Mouse (Mus musculus): ENCODE data around the gene Gak. TPM values are rescaled to one million over a fixed set of nuclear protein-coding genes. Genes with fewer than 3 reads are reported as not detected.
"Not testable (repeated sequence)": the region's sequence is repeated elsewhere in the genome, so short reads cannot be mapped to it uniquely, and the experiment has no call there.

The Gak gene
- polyA plus RNA-seq, 1 experiment from 2014 or later, result 40.8 TPM

DNA sequence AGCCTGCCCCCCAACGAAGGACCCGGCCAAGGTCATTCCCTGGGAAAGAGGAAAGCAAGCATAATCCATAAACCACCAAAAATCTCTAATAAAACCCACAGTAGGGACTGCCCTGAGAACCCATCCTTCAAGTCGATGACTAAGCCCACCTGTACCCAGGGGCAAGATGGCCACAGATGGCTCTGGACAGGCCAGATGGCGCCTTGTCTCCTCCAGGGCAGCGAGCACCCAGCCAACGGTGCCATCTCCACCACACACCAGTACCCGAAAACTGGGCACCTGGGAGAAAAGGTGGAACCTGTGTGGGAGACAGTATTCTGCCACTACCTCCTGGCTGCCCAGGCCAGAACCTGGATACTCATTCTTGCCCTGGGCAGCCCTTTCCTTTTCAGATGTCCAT, 20.8 kb upstream of the Gak start:
- Histone ChIP-seq H3K9ac (ENCODE audit: low read depth, low read length) (no peak overlapping the region), H3K4me3 (ENCODE audit: low read depth, low read length) (no peak overlapping the region), H3K36me3 (ENCODE audit: control insufficient read depth, insufficient read depth, low read length) (peaks cover 10% of the 10 kb centered on the region; the same call in 1 of the 2 replicates), H3K27ac (ENCODE audit: low read depth, low read length) (no peak overlapping the region), H3K4me2 (replicated peaks; ENCODE audit: low read depth, low read length) (no peak overlapping the region), H3K27me3 (ENCODE audit: control insufficient read depth, insufficient read depth, low read length) (no peaks in the 10 kb centered on the region), H3K9me3 (ENCODE audit: control insufficient read depth, low read length) (no peaks in the 10 kb centered on the region), H3K4me1 (replicated peaks; ENCODE audit: control insufficient read depth, insufficient read depth, low read length) (no peaks in the 10 kb centered on the region)
- ATAC-seq (ENCODE audit: low FRiP score), result no peak
- WGBS, result 89% methylated on average over 7 of the region's 7 CpGs
- DNase-seq (ENCODE audit: low spot score), result no peak

DNA sequence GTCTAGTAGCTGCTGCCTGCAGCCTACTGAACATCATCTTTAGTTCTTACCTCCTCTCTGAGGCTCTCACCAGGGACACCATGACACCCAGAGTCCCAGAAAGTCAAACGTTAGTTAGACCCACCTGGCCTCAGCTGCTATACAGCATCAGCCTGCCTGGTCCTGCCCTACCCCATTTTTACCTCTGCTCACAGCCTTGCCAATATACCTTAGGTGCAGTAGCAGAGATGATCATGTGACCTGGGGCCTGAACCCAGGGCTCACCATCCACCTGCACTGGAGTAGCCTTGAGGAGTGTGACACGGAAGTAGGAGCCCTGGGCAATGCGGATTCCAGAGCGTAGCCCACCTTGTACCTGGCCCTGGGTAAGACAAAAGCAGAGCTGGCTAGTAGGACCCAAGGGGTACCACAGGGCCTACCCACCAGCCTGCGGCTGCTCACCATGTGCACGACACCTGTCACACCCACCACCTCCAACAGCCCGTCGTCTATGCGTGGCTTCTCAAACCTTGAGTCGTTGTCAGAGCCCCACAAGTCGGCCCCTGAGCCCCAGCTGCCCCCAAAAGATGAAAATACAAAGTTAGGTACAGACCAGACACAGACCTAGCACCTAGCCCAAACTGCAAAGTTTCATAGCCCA, 19.5 kb upstream of the Gak start:
- H3K4me3 ChIP-seq (ENCODE audit: low read depth, low read length), result no peak overlapping the region
- no peaks in the 10 kb centered on the region for H3K9me3 ChIP-seq (ENCODE audit: control insufficient read depth, low read length)
- no peak overlapping the region for H3K9ac ChIP-seq (ENCODE audit: low read depth, low read length)
- H3K4me1 ChIP-seq (replicated peaks; ENCODE audit: control insufficient read depth, insufficient read depth, low read length), result no peaks in the 10 kb centered on the region
- H3K4me2 ChIP-seq (replicated peaks; ENCODE audit: low read depth, low read length), result no peak overlapping the region
- H3K27ac ChIP-seq (ENCODE audit: low read depth, low read length), result no peak overlapping the region
- H3K36me3 ChIP-seq (ENCODE audit: control insufficient read depth, insufficient read depth, low read length), result peaks cover 8% of the 10 kb centered on the region; the same call in 1 of the 2 replicates
- WGBS, result 91% methylated on average over 11 of the region's 11 CpGs
- no peak for DNase-seq (ENCODE audit: low spot score)
- no peak for ATAC-seq (ENCODE audit: low FRiP score)
- H3K27me3 ChIP-seq (ENCODE audit: control insufficient read depth, insufficient read depth, low read length), result no peaks in the 10 kb centered on the region

DNA sequence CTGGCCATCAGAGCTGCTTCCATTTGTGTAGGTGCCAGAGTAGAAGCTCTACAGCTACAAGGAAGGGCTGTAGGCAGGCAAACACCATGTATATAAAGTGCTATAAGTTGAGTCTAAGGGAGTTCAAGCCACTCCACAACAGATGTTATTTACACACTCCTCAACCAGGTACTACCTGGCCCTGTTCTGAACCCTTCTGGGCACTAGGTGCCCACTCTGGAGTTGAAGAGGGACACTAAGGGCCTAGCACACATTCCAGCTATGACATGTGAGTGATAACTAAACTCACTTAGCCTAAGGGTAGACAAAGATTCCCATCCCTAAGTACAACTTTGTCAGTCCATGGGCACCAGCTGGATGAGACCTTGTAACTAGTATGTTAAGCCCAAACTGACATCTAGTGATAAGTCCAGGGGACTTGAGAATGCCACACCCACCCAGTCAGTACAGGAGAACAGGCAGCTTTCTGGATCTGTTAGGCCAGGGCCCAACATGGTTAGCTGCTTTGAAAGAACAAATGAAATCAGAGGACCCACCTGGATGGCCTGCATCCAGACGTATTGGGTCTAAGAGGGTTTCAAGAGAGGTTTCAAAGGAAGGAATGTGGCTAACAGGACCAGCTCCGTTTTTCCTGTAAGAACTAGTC, 18.4 kb upstream of the Gak start:
- no peak overlapping the region for H3K4me3 ChIP-seq (ENCODE audit: low read depth, low read length)
- H3K27ac ChIP-seq (ENCODE audit: low read depth, low read length), result no peak overlapping the region
- no peak for DNase-seq (ENCODE audit: low spot score)
- peaks cover 5% of the 10 kb centered on the region; the same call in 1 of the 2 replicates for H3K36me3 ChIP-seq (ENCODE audit: control insufficient read depth, insufficient read depth, low read length)
- no peaks in the 10 kb centered on the region for H3K4me1 ChIP-seq (replicated peaks; ENCODE audit: control insufficient read depth, insufficient read depth, low read length)
- H3K9ac ChIP-seq (ENCODE audit: low read depth, low read length), result no peak overlapping the region
- H3K4me2 ChIP-seq (replicated peaks; ENCODE audit: low read depth, low read length), result no peak overlapping the region
- H3K9me3 ChIP-seq (ENCODE audit: control insufficient read depth, low read length), result no peaks in the 10 kb centered on the region
- ATAC-seq (ENCODE audit: low FRiP score), result no peak
- H3K27me3 ChIP-seq (ENCODE audit: control insufficient read depth, insufficient read depth, low read length), result no peaks in the 10 kb centered on the region
- 90% methylated on average over 2 of the region's 2 CpGs for WGBS

DNA sequence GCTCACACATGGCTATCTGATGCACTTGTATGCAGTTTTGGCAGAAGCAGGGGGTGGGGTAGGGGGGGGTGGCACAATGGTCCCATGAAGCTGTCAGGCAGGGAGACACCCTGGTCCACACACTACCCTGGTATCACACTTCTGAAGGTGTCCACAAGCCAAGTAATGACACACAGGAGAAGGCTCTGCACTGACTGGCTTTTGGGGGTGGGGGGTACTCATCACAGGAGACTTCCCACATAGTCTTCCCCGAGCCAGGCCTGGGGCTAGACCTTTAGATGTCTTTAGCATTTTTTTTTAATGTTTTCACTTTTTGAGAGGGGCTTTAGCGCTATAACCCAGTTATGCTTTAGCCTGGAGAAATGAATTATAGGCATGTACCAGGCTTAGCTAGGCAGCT, 17.8 kb upstream of the Gak start:
- no peak overlapping the region for H3K9ac ChIP-seq (ENCODE audit: low read depth, low read length)
- DNase-seq (ENCODE audit: low spot score) (no peak), ATAC-seq (ENCODE audit: low FRiP score) (no peak)
- H3K36me3 ChIP-seq (ENCODE audit: control insufficient read depth, insufficient read depth, low read length), result peaks cover 5% of the 10 kb centered on the region; the same call in 1 of the 2 replicates
- WGBS, result 86% methylated on average over 2 of the region's 2 CpGs
- H3K4me1 ChIP-seq (replicated peaks; ENCODE audit: control insufficient read depth, insufficient read depth, low read length), result no peaks in the 10 kb centered on the region
- H3K4me2 ChIP-seq (replicated peaks; ENCODE audit: low read depth, low read length), result no peak overlapping the region
- H3K27ac ChIP-seq (ENCODE audit: low read depth, low read length), result no peak overlapping the region
- no peaks in the 10 kb centered on the region for H3K9me3 ChIP-seq (ENCODE audit: control insufficient read depth, low read length)
- no peaks in the 10 kb centered on the region for H3K27me3 ChIP-seq (ENCODE audit: control insufficient read depth, insufficient read depth, low read length)
- no peak overlapping the region for H3K4me3 ChIP-seq (ENCODE audit: low read depth, low read length)

DNA sequence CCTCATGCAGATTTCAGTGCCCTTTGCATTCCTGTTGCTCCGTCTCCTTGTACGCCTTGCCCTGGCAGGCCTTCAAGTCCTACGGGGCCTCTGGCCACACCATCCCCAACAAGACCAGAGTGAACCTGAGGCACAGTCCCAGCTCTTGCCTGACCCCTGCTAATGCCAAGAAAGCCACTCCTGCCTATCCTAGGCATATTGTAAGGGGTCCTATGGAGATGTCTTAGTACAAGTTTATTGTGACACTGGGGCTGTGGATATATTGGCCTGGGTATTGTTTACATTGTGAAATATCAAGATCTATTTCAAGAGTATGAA, 16.7 kb upstream of the Gak start:
- Histone ChIP-seq H3K4me2 (replicated peaks; ENCODE audit: low read depth, low read length) (no peak overlapping the region), H3K27ac (ENCODE audit: low read depth, low read length) (no peak overlapping the region), H3K27me3 (ENCODE audit: control insufficient read depth, insufficient read depth, low read length) (no peaks in the 10 kb centered on the region), H3K4me3 (ENCODE audit: low read depth, low read length) (no peak overlapping the region), H3K4me1 (replicated peaks; ENCODE audit: control insufficient read depth, insufficient read depth, low read length) (no peaks in the 10 kb centered on the region), H3K36me3 (ENCODE audit: control insufficient read depth, insufficient read depth, low read length) (peaks cover 5% of the 10 kb centered on the region; the same call in 1 of the 2 replicates), H3K9me3 (ENCODE audit: control insufficient read depth, low read length) (no peaks in the 10 kb centered on the region), H3K9ac (ENCODE audit: low read depth, low read length) (no peak overlapping the region)
- ATAC-seq (ENCODE audit: low FRiP score) (no peak), DNase-seq (ENCODE audit: low spot score) (no peak)
- WGBS, result 96% methylated on average over 3 of the region's 3 CpGs

DNA sequence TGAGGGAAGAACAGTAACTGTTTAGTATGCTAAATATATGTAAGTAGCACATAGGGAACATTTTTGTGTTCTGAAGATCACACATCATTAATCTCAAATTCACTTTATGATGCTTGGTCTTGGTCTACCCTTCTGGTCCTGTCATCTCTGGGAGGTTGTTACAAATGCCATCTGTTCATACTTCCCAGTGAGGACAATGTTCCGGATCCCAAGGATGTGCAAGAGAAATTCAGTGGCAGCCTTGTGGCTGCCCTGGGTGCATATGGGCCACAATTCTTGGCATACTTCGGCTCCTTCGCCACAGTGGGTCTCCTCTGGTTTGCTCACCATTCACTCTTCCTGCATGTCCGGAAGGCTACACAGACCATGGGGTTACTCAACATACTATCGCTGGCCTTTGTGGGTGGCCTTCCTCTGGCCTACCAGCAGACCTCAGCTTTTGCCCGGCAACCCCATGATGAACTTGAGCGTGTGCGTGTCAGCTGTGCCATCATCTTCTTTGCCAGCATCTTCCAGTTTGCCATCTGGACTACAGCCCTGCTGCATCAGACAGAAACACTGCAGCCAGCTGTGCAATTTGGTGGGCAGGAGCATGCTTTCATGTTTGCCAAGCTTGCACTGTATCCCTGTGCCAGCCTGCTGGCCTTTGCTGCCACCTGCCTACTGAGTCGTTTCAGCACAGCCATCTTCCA, 16.2 kb upstream of the Gak start:
- no peak for ATAC-seq (ENCODE audit: low FRiP score)

DNA sequence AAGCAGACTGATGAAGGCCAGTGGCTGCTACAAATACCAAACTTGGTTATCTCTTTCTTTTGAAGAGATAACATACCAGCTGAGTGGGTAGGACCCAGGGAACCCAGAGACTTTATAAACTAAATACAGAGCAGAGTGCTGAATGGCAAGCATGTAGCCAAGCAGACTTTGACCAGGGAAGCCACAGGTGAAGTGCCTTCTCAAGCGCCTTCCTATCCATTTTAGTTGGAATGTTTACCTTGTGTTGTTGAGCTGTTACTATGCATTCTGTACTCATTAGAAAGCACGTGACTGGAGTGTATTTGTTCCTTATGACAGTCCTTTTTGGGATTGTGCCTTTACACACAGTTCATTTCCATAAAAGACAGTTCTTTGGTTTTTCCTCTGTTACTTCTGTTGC, 14.1 kb upstream of the Gak start:
- Histone ChIP-seq H3K27ac (ENCODE audit: low read depth, low read length) (no peak overlapping the region), H3K27me3 (ENCODE audit: control insufficient read depth, insufficient read depth, low read length) (no peaks in the 10 kb centered on the region), H3K4me2 (replicated peaks; ENCODE audit: low read depth, low read length) (no peak overlapping the region), H3K4me3 (ENCODE audit: low read depth, low read length) (no peak overlapping the region), H3K9ac (ENCODE audit: low read depth, low read length) (no peak overlapping the region), H3K9me3 (ENCODE audit: control insufficient read depth, low read length) (no peaks in the 10 kb centered on the region), H3K36me3 (ENCODE audit: control insufficient read depth, insufficient read depth, low read length) (peaks cover 5% of the 10 kb centered on the region; the same call in 1 of the 2 replicates), H3K4me1 (replicated peaks; ENCODE audit: control insufficient read depth, insufficient read depth, low read length) (no peaks in the 10 kb centered on the region)
- WGBS, result 88% methylated on average over 2 of the region's 2 CpGs
- ATAC-seq (ENCODE audit: low FRiP score) (no peak), DNase-seq (ENCODE audit: low spot score) (no peak)

More for the DNA sequence above, 16.2 kb upstream of the Gak start:
- no peak for DNase-seq (ENCODE audit: low spot score)
- H3K27me3 ChIP-seq (ENCODE audit: control insufficient read depth, insufficient read depth, low read length), result no peaks in the 10 kb centered on the region
- H3K9me3 ChIP-seq (ENCODE audit: control insufficient read depth, low read length), result no peaks in the 10 kb centered on the region
- H3K4me1 ChIP-seq (replicated peaks; ENCODE audit: control insufficient read depth, insufficient read depth, low read length), result no peaks in the 10 kb centered on the region
- H3K9ac ChIP-seq (ENCODE audit: low read depth, low read length), result no peak overlapping the region
- H3K36me3 ChIP-seq (ENCODE audit: control insufficient read depth, insufficient read depth, low read length), result peaks cover 5% of the 10 kb centered on the region; the same call in 1 of the 2 replicates
- WGBS, result 94% methylated on average over 9 of the region's 9 CpGs
- H3K4me3 ChIP-seq (ENCODE audit: low read depth, low read length), result no peak overlapping the region
- no peak overlapping the region for H3K4me2 ChIP-seq (replicated peaks; ENCODE audit: low read depth, low read length)
- no peak overlapping the region for H3K27ac ChIP-seq (ENCODE audit: low read depth, low read length)

DNA sequence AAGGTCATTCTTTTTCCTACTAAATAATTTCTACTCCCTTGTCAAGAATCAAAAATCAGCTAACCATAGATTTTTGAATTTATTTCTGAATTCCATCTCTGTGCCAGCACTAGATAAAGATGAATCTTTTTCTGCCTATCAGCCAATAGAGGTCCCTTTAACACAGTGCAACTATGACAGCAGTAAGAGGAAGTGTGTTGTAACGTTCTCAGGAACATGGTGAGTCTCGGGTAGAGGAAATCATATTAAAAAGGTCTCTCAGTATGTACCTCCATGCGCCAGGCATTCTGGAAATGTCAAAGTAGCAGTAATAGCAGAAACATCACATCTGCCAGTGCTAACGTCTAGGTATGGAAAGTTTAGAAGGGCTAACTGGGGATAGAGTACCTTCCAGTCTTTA, 6.6 kb upstream of the Gak start:
- Histone ChIP-seq H3K4me2 (replicated peaks; ENCODE audit: low read depth, low read length) (no peak overlapping the region), H3K9ac (ENCODE audit: low read depth, low read length) (no peak overlapping the region), H3K36me3 (ENCODE audit: control insufficient read depth, insufficient read depth, low read length) (no peaks in the 10 kb centered on the region), H3K27me3 (ENCODE audit: control insufficient read depth, insufficient read depth, low read length) (no peaks in the 10 kb centered on the region), H3K4me3 (ENCODE audit: low read depth, low read length) (no peak overlapping the region), H3K9me3 (ENCODE audit: control insufficient read depth, low read length) (no peaks in the 10 kb centered on the region), H3K4me1 (replicated peaks; ENCODE audit: control insufficient read depth, insufficient read depth, low read length) (no peaks in the 10 kb centered on the region), H3K27ac (ENCODE audit: low read depth, low read length) (no peak overlapping the region)
- DNase-seq (ENCODE audit: low spot score) (no peak), ATAC-seq (ENCODE audit: low FRiP score) (no peak)
- 79% methylated on average over 4 of the region's 4 CpGs for WGBS

DNA sequence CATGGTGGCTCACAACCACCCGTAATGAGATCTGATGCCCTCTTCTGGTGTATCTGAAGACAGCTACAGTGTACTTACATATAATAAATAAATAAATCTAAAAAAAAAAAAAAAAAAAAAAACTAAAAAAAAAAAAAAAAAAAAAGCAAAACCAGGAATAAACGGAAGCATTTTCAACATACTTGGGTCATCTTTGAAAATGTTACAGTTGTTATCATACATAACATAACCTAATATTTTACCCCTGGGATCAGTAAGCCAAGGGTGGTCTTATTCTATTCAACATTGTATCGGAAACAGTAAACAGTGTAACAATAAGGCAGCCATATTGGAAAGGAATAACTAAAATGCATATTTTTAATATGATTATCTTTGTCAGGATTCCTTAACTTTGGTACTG, 4.5 kb upstream of the Gak start:
- WGBS, result 95% methylated on average over 2 of the region's 3 CpGs
- H3K9me3 ChIP-seq (ENCODE audit: control insufficient read depth, low read length); H3K27me3 ChIP-seq (ENCODE audit: control insufficient read depth, insufficient read depth, low read length); H3K9ac ChIP-seq (ENCODE audit: low read depth, low read length); H3K4me2 ChIP-seq (replicated peaks; ENCODE audit: low read depth, low read length); H3K36me3 ChIP-seq (ENCODE audit: control insufficient read depth, insufficient read depth, low read length); ATAC-seq (ENCODE audit: low FRiP score); H3K4me3 ChIP-seq (ENCODE audit: low read depth, low read length); H3K4me1 ChIP-seq (replicated peaks; ENCODE audit: control insufficient read depth, insufficient read depth, low read length); DNase-seq (ENCODE audit: low spot score); H3K27ac ChIP-seq (ENCODE audit: low read depth, low read length): not testable (repeated sequence)

Measured in hindbrain, embryonic 11.5 days (tissue).